Mouse (Mus musculus) ovary, adult 10 weeks (tissue): ENCODE results near the gene Prlr. TPM values are rescaled to one million over a fixed set of nuclear protein-coding genes. Genes with fewer than 3 reads are reported as not detected.

Experiments
- polyA plus RNA-seq: library from polyadenylated mRNA; stranded (reverse); fragments of 350-450 nt; fragmentation: Illumina TruSeq; extraction: RNeasy Lipid Tissue Mini Kit (QIAGEN cat#74804); gene quantifications from one replicate; pipeline ENCODE4 v1.2.3, GENCODE M21; 2014

Gene Prlr
- 305 TPM for polyA plus RNA-seq

GRCm38 (mm10) chr15:10177083-10177482, at the start of gene Prlr:
Gene Prlr, plus strand, starts transcription at chr15:10177238.

DNA sequence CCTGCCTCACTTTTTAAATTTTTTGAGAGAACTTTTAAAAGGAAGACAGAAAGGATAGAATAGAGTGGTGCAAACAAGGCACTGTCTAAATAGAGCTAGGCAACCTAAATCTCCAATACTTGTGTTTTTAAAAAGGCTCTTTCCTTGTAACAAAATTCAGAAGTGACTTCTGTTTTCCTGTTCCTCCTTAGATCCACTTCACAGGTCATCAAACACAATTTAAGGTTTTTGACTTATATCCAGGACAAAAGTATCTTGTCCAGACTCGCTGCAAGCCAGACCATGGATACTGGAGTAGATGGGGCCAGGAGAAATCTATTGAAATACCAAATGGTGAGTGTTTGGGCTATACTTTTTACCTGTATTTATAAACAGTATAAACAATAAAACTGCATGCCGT, 148.0 kb downstream of the Prlr start, which contains the start of gene Gm21973:
Gene Gm21973 (plus strand): TSS at position 301 of the 400 bp plus-strand sequence.

GRCm38 (mm10) chr15:10358039-10358948, 181.3 kb downstream of the Prlr start, which contains the start of gene Agxt2:
Gene Agxt2, plus strand, starts transcription at chr15:10358532.

Other genes starting within 250 kb of the Prlr start
- gene Gm21973, start 148.1 kb downstream of the Prlr start, polyA plus RNA-seq, result not detected
- not detected for gene Agxt2, start 181.3 kb downstream of the Prlr start, polyA plus RNA-seq